Mouse (Mus musculus) lung, postnatal 10 days (tissue): ENCODE data around the gene Rab35.

Experiments
- DNase-seq: peaks from one replicate; pipeline ENCODE4 v3.0.0; 2021

Rab35 gene

GRCm38 (mm10) chr5:115650885-115651284 is 19.2 kb downstream of the Rab35 start:
- no peak for DNase-seq

GRCm38 (mm10) chr5:115651821-115652220 is 20.1 kb downstream of the Rab35 start:
- no peak for DNase-seq

GRCm38 (mm10) chr5:115652681-115653575 is 21.2 kb downstream of the Rab35 start:
- peak; percentile 100 for DNase-seq

GRCm38 (mm10) chr5:115653776-115654175 is 22.1 kb downstream of the Rab35 start:
- no peak for DNase-seq

- DNase-seq = no peak
These were observed 25.0 kb downstream of the Rab35 start for GRCm38 (mm10) chr5:115656677-115657076.

- no peak for DNase-seq
These were observed 25.5 kb downstream of the Rab35 start for GRCm38 (mm10) chr5:115657234-115657633.

- no peak for DNase-seq
These were observed 26.6 kb downstream of the Rab35 start for GRCm38 (mm10) chr5:115658352-115658751.

GRCm38 (mm10) chr5:115662658-115663057 is 30.9 kb downstream of the Rab35 start:
- peak; percentile 41 for DNase-seq

- no peak for DNase-seq
These were observed 34.8 kb downstream of the Rab35 start for GRCm38 (mm10) chr5:115666366-115667065.

GRCm38 (mm10) chr5:115667210-115667609 is 35.5 kb downstream of the Rab35 start:
- no peak for DNase-seq

- DNase-seq = no peak
These were observed 36.2 kb downstream of the Rab35 start for GRCm38 (mm10) chr5:115667894-115668293.

- DNase-seq = no peak
These were observed 37.3 kb downstream of the Rab35 start for GRCm38 (mm10) chr5:115668986-115669385.

GRCm38 (mm10) chr5:115669974-115670373 is 38.3 kb downstream of the Rab35 start:
- DNase-seq = no peak

GRCm38 (mm10) chr5:115670406-115670805 is 38.7 kb downstream of the Rab35 start:
- no peak for DNase-seq

- no peak for DNase-seq
These were observed 40.1 kb downstream of the Rab35 start for GRCm38 (mm10) chr5:115671846-115672245.

GRCm38 (mm10) chr5:115685126-115685525 is 53.4 kb downstream of the Rab35 start:
- DNase-seq = no peak

GRCm38 (mm10) chr5:115686716-115687115 is 55.0 kb downstream of the Rab35 start:
- DNase-seq = no peak

- DNase-seq = no peak
These were observed 61.6 kb downstream of the Rab35 start for GRCm38 (mm10) chr5:115693271-115693670.

- no peak for DNase-seq
These were observed 63.6 kb downstream of the Rab35 start for GRCm38 (mm10) chr5:115695191-115695770.

GRCm38 (mm10) chr5:115696811-115697210 is 65.1 kb downstream of the Rab35 start:
- no peak for DNase-seq
